Mouse (Mus musculus): ENCODE results near the gene Sart3. TPM values are rescaled to one million over a fixed set of nuclear protein-coding genes. Genes with fewer than 3 reads are reported as not detected.

Sart3 gene
- polyA plus RNA-seq, 1 experiment from 2014 or later, result 25.9 TPM

- no peak for ATAC-seq (ENCODE audit: insufficient number of reproducible peaks, insufficient read depth, low FRiP score, low read depth)
- H3K9me3 ChIP-seq (ENCODE audit: control insufficient read depth, low read length), result no peaks in the 10 kb centered on the region
- WGBS, result 74% methylated on average over 7 of the region's 7 CpGs
- H3K9ac ChIP-seq (ENCODE audit: low read length), result no peak overlapping the region
- H3K27me3 ChIP-seq (ENCODE audit: control insufficient read depth, insufficient read depth, low read length), result peaks cover 12% of the 10 kb centered on the region
- H3K27ac ChIP-seq (replicated peaks in 1 of 2; ENCODE audit: control insufficient read depth in 1 of 2, insufficient read depth in 1 of 2, low read depth in 2 of 2, low read length in 2 of 2), result no peak overlapping the region
- peaks cover under 1 to 4% of the 10 kb centered on the region in 2 experiments for H3K4me1 ChIP-seq (ENCODE audit: control insufficient read depth in 2 of 2, insufficient read depth in 2 of 2, low read length in 2 of 2)
- no peaks in the 10 kb centered on the region for H3K36me3 ChIP-seq (ENCODE audit: control insufficient read depth, insufficient read depth, low read length)
- H3K4me2 ChIP-seq (ENCODE audit: low read length), result no peak overlapping the region
- H3K4me3 ChIP-seq (ENCODE audit: control insufficient read depth in 1 of 2, insufficient read depth in 1 of 2, low read depth in 1 of 2, low read length in 2 of 2), result no peak overlapping the region
Measured at GRCm38 (mm10) chr5:113731174-113731573, 41.1 kb downstream of the Sart3 start.

GRCm38 (mm10) chr5:113730641-113731121 is 41.6 kb downstream of the Sart3 start:
- Histone ChIP-seq H3K27me3 (ENCODE audit: control insufficient read depth, insufficient read depth, low read length) (peaks cover 12% of the 10 kb centered on the region), H3K4me1 (ENCODE audit: control insufficient read depth in 2 of 2, insufficient read depth in 2 of 2, low read length in 2 of 2) (peaks cover 0 to 4% of the 10 kb centered on the region in 2 experiments; a peak in 2 of 4 replicates), H3K4me2 (ENCODE audit: low read length) (no peak overlapping the region), H3K9ac (ENCODE audit: low read length) (no peak overlapping the region), H3K9me3 (ENCODE audit: control insufficient read depth, low read length) (no peaks in the 10 kb centered on the region), H3K27ac (replicated peaks in 1 of 2; ENCODE audit: control insufficient read depth in 1 of 2, insufficient read depth in 1 of 2, low read depth in 2 of 2, low read length in 2 of 2) (no peak overlapping the region), H3K4me3 (ENCODE audit: control insufficient read depth in 1 of 2, insufficient read depth in 1 of 2, low read depth in 1 of 2, low read length in 2 of 2) (no peak overlapping the region), H3K36me3 (ENCODE audit: control insufficient read depth, insufficient read depth, low read length) (no peaks in the 10 kb centered on the region)
- ATAC-seq (ENCODE audit: insufficient number of reproducible peaks, insufficient read depth, low FRiP score, low read depth), result no peak
- WGBS, result 70% methylated on average over 7 of the region's 7 CpGs

GRCm38 (mm10) chr5:113728691-113729090 is 43.6 kb downstream of the Sart3 start:
- Histone ChIP-seq H3K9ac (ENCODE audit: low read length) (no peak overlapping the region), H3K36me3 (ENCODE audit: control insufficient read depth, insufficient read depth, low read length) (no peaks in the 10 kb centered on the region), H3K27ac (replicated peaks in 1 of 2; ENCODE audit: control insufficient read depth in 1 of 2, insufficient read depth in 1 of 2, low read depth in 2 of 2, low read length in 2 of 2) (no peak overlapping the region), H3K4me3 (ENCODE audit: control insufficient read depth in 1 of 2, insufficient read depth in 1 of 2, low read depth in 1 of 2, low read length in 2 of 2) (no peak overlapping the region), H3K27me3 (ENCODE audit: control insufficient read depth, insufficient read depth, low read length) (peaks cover 17% of the 10 kb centered on the region), H3K4me1 (ENCODE audit: control insufficient read depth in 2 of 2, insufficient read depth in 2 of 2, low read length in 2 of 2) (no peaks in the 10 kb centered on the region), H3K9me3 (ENCODE audit: control insufficient read depth, low read length) (no peaks in the 10 kb centered on the region), H3K4me2 (ENCODE audit: low read length) (no peak overlapping the region)
- WGBS, result 74% methylated on average over 7 of the region's 7 CpGs
- ATAC-seq (ENCODE audit: insufficient number of reproducible peaks, insufficient read depth, low FRiP score, low read depth), result no peak

GRCm38 (mm10) chr5:113728011-113728410 is 44.3 kb downstream of the Sart3 start:
- Histone ChIP-seq H3K9me3 (ENCODE audit: control insufficient read depth, low read length) (no peaks in the 10 kb centered on the region), H3K36me3 (ENCODE audit: control insufficient read depth, insufficient read depth, low read length) (no peaks in the 10 kb centered on the region)

GRCm38 (mm10) chr5:113727238-113727637 is 45.1 kb downstream of the Sart3 start:
- no peak overlapping the region for H3K4me3 ChIP-seq (ENCODE audit: control insufficient read depth in 1 of 2, insufficient read depth in 1 of 2, low read depth in 1 of 2, low read length in 2 of 2)
- 43% methylated on average over 12 of the region's 12 CpGs for WGBS
- no peak overlapping the region for H3K9ac ChIP-seq (ENCODE audit: low read length)
- H3K4me1 ChIP-seq (ENCODE audit: control insufficient read depth in 2 of 2, insufficient read depth in 2 of 2, low read length in 2 of 2), result no peaks in the 10 kb centered on the region
- H3K9me3 ChIP-seq (ENCODE audit: control insufficient read depth, low read length), result no peaks in the 10 kb centered on the region; the same call in 1 of the 2 replicates
- H3K4me2 ChIP-seq (ENCODE audit: low read length), result no peak overlapping the region
- no peaks in the 10 kb centered on the region for H3K36me3 ChIP-seq (ENCODE audit: control insufficient read depth, insufficient read depth, low read length)
- H3K27me3 ChIP-seq (ENCODE audit: control insufficient read depth, insufficient read depth, low read length), result peaks cover 17% of the 10 kb centered on the region
- H3K27ac ChIP-seq (replicated peaks in 1 of 2; ENCODE audit: control insufficient read depth in 1 of 2, insufficient read depth in 1 of 2, low read depth in 2 of 2, low read length in 2 of 2), result no peak overlapping the region
- ATAC-seq (ENCODE audit: insufficient number of reproducible peaks, insufficient read depth, low FRiP score, low read depth), result no peak

More at GRCm38 (mm10) chr5:113728011-113728410, 44.3 kb downstream of the Sart3 start:
- Histone ChIP-seq H3K4me2 (ENCODE audit: low read length) (no peak overlapping the region), H3K27me3 (ENCODE audit: control insufficient read depth, insufficient read depth, low read length) (peaks cover 21% of the 10 kb centered on the region), H3K27ac (replicated peaks in 1 of 2; ENCODE audit: control insufficient read depth in 1 of 2, insufficient read depth in 1 of 2, low read depth in 2 of 2, low read length in 2 of 2) (no peak overlapping the region), H3K4me3 (ENCODE audit: control insufficient read depth in 1 of 2, insufficient read depth in 1 of 2, low read depth in 1 of 2, low read length in 2 of 2) (no peak overlapping the region), H3K4me1 (ENCODE audit: control insufficient read depth in 2 of 2, insufficient read depth in 2 of 2, low read length in 2 of 2) (no peaks in the 10 kb centered on the region), H3K9ac (ENCODE audit: low read length) (no peak overlapping the region)
- whole genome bisulfite sequencing, result 76% methylated on average over 7 of the region's 7 CpGs
- no peak for ATAC-seq (ENCODE audit: insufficient number of reproducible peaks, insufficient read depth, low FRiP score, low read depth)

GRCm38 (mm10) chr5:113726618-113727017 is 45.7 kb downstream of the Sart3 start:
- no peaks in the 10 kb centered on the region; the same call in 1 of the 2 replicates for H3K9me3 ChIP-seq (ENCODE audit: control insufficient read depth, low read length)
- no peaks in the 10 kb centered on the region for H3K4me1 ChIP-seq (ENCODE audit: control insufficient read depth in 2 of 2, insufficient read depth in 2 of 2, low read length in 2 of 2)
- peaks cover 17% of the 10 kb centered on the region for H3K27me3 ChIP-seq (ENCODE audit: control insufficient read depth, insufficient read depth, low read length)
- no peaks in the 10 kb centered on the region for H3K36me3 ChIP-seq (ENCODE audit: control insufficient read depth, insufficient read depth, low read length)
- no peak overlapping the region for H3K27ac ChIP-seq (replicated peaks in 1 of 2; ENCODE audit: control insufficient read depth in 1 of 2, insufficient read depth in 1 of 2, low read depth in 2 of 2, low read length in 2 of 2)
- no peak overlapping the region for H3K4me3 ChIP-seq (ENCODE audit: control insufficient read depth in 1 of 2, insufficient read depth in 1 of 2, low read depth in 1 of 2, low read length in 2 of 2)
- 48% methylated on average over 6 of the region's 6 CpGs for whole genome bisulfite sequencing
- no peak for ATAC-seq (ENCODE audit: insufficient number of reproducible peaks, insufficient read depth, low FRiP score, low read depth)
- H3K4me2 ChIP-seq (ENCODE audit: low read length), result no peak overlapping the region
- H3K9ac ChIP-seq (ENCODE audit: low read length), result no peak overlapping the region

GRCm38 (mm10) chr5:113725417-113725816 is 46.9 kb downstream of the Sart3 start:
- Histone ChIP-seq H3K9ac (ENCODE audit: low read length) (no peak overlapping the region), H3K4me1 (ENCODE audit: control insufficient read depth in 2 of 2, insufficient read depth in 2 of 2, low read length in 2 of 2) (no peaks in the 10 kb centered on the region), H3K27me3 (ENCODE audit: control insufficient read depth, insufficient read depth, low read length) (peaks cover 17% of the 10 kb centered on the region), H3K9me3 (ENCODE audit: control insufficient read depth, low read length) (no peaks in the 10 kb centered on the region; the same call in 1 of the 2 replicates), H3K4me3 (ENCODE audit: control insufficient read depth in 1 of 2, insufficient read depth in 1 of 2, low read depth in 1 of 2, low read length in 2 of 2) (no peak overlapping the region), H3K36me3 (ENCODE audit: control insufficient read depth, insufficient read depth, low read length) (no peaks in the 10 kb centered on the region), H3K4me2 (ENCODE audit: low read length) (no peak overlapping the region), H3K27ac (replicated peaks in 1 of 2; ENCODE audit: control insufficient read depth in 1 of 2, insufficient read depth in 1 of 2, low read depth in 2 of 2, low read length in 2 of 2) (no peak overlapping the region)
- 72% methylated on average over 12 of the region's 12 CpGs for WGBS
- no peak for ATAC-seq (ENCODE audit: insufficient number of reproducible peaks, insufficient read depth, low FRiP score, low read depth)

GRCm38 (mm10) chr5:113724446-113724845 is 47.9 kb downstream of the Sart3 start, which contains the start of gene 1700069L16Rik:
Gene 1700069L16Rik (minus strand): TSS chr5:113724772.
- no peak within 1 kb of the TSS for H3K4me3 ChIP-seq (ENCODE audit: control insufficient read depth in 1 of 2, insufficient read depth in 1 of 2, low read depth in 1 of 2, low read length in 2 of 2)
- H3K27ac ChIP-seq (replicated peaks in 1 of 2; ENCODE audit: control insufficient read depth in 1 of 2, insufficient read depth in 1 of 2, low read depth in 2 of 2, low read length in 2 of 2), result no peak within 1 kb of the TSS
- no peaks in the 10 kb centered on the region for H3K4me1 ChIP-seq (ENCODE audit: control insufficient read depth in 2 of 2, insufficient read depth in 2 of 2, low read length in 2 of 2)
- H3K27me3 ChIP-seq (ENCODE audit: control insufficient read depth, insufficient read depth, low read length), result peaks cover 17% of the 10 kb centered on the region
- H3K4me2 ChIP-seq (ENCODE audit: low read length), result no peak within 1 kb of the TSS
- H3K36me3 ChIP-seq (ENCODE audit: control insufficient read depth, insufficient read depth, low read length), result no peaks in the 10 kb centered on the region
- 3% methylated on average over 15 of the region's 15 CpGs for WGBS
- H3K9me3 ChIP-seq (ENCODE audit: control insufficient read depth, low read length), result no peaks in the 10 kb centered on the region; the same call in 1 of the 2 replicates
- H3K9ac ChIP-seq (ENCODE audit: low read length), result no peak within 1 kb of the TSS
- ATAC-seq (ENCODE audit: insufficient number of reproducible peaks, insufficient read depth, low FRiP score, low read depth), result no peak

All from heart, embryonic 14.5 days (tissue).